Mouse (Mus musculus) kidney, adult 2 months (tissue): ENCODE data around the gene Tmeff1. TPM values are rescaled to one million over a fixed set of nuclear protein-coding genes. Genes with fewer than 3 reads are reported as not detected.

Experiments used
- DNase-seq: peaks from one replicate; pipeline ENCODE4 v3.0.0; 2021
- H3K27ac ChIP-seq: fragments of 200-500 bp; 2 replicates; pipeline ENCODE4 v1.5.1; 2012; ENCODE audit warnings: low read depth, low read length, control low read depth, inconsistent platforms; ENCODE audit not compliant: insufficient read depth
- H3K27me3 ChIP-seq: fragments of 200-500 bp; replicated peaks from 2 replicates; pipeline ENCODE4 v1.6.1; 2012; ENCODE audit warnings: mild to moderate bottlenecking, moderate library complexity, low read length, inconsistent platforms; ENCODE audit not compliant: control insufficient read depth, insufficient read depth
- H3K36me3 ChIP-seq: fragments of 200-500 bp; 2 replicates; pipeline ENCODE4 v1.6.1; 2012; ENCODE audit warnings: mild to moderate bottlenecking, moderate library complexity, low read length, inconsistent platforms; ENCODE audit not compliant: control insufficient read depth, insufficient read depth
- H3K4me1 ChIP-seq: fragments of 200-500 bp; 2 replicates; pipeline ENCODE4 v1.6.1; 2011; ENCODE audit warnings: low read length; ENCODE audit not compliant: control insufficient read depth, insufficient read depth
- H3K4me3 ChIP-seq: fragments of 200-500 bp; 2 replicates; pipeline ENCODE4 v1.5.1; 2011; ENCODE audit warnings: mild to moderate bottlenecking, low read depth, low read length, control low read depth; ENCODE audit not compliant: insufficient read depth
- CTCF ChIP-seq: fragments of 200-500 bp; conservative IDR thresholded peaks from 2 replicates; pipeline ENCODE4 v1.5.1; 2011; ENCODE audit warnings: low read depth, mild to moderate bottlenecking, control low read depth, low read length, moderate library complexity, mixed read lengths; ENCODE audit not compliant: insufficient read depth, insufficient read length
- POLR2A ChIP-seq: fragments of 200-500 bp; IDR thresholded peaks from one replicate; pipeline ENCODE4 v1.6.1; 2011; ENCODE audit warnings: low read depth, low read length, control low read depth
- WGBS: fragments of 180-500 bp; shearing (Covaris S2); methylation state at CpG from one replicate; pipeline ENCODE4 v1.1.7; 2018; 5-methylcytosine and 5-hydroxymethylcytosine counted together
- polyA plus RNA-seq: library from polyadenylated mRNA; depleted of rRNA; stranded (reverse); fragments of >200 nt; gene quantifications from 2 replicates; pipeline ENCODE4 v1.2.3, GENCODE M21; 2012

Tmeff1 gene
- polyA plus RNA-seq, 1 experiment: 1.3 TPM

- no peaks in the 10 kb centered on the region; the same call in 1 of the 2 replicates for H3K27me3 ChIP-seq
- H3K4me3 ChIP-seq: no peak overlapping the region
- WGBS: 93% methylated on average over 13 of the region's 13 CpGs
- H3K27ac ChIP-seq: no peak overlapping the region
- TF ChIP-seq CTCF: no peak
- TF ChIP-seq POLR2A: no peak
- no peaks in the 10 kb centered on the region for H3K4me1 ChIP-seq
- no peak for DNase-seq
- H3K36me3 ChIP-seq: no peaks in the 10 kb centered on the region
Observed at GRCm38 (mm10) chr4:48636831-48637230, 51.9 kb downstream of the Tmeff1 start.

- no peak for DNase-seq
- Histone ChIP-seq H3K27ac (no peak overlapping the region), H3K27me3 (no peaks in the 10 kb centered on the region; the same call in 1 of the 2 replicates), H3K4me3 (no peak overlapping the region), H3K36me3 (no peaks in the 10 kb centered on the region), H3K4me1 (no peaks in the 10 kb centered on the region)
- 80% methylated on average over 10 of the region's 10 CpGs for WGBS
- no peak for TF ChIP-seq POLR2A
- TF ChIP-seq CTCF: no peak
Observed at GRCm38 (mm10) chr4:48638132-48638531, 53.2 kb downstream of the Tmeff1 start.

GRCm38 (mm10) chr4:48639503-48639902 lies 54.5 kb downstream of the Tmeff1 start:
- Histone ChIP-seq H3K36me3 (no peaks in the 10 kb centered on the region), H3K4me3 (no peak overlapping the region), H3K4me1 (no peaks in the 10 kb centered on the region), H3K27ac (no peak overlapping the region), H3K27me3 (no peaks in the 10 kb centered on the region)
- no peak for DNase-seq
- 93% methylated on average over 17 of the region's 17 CpGs for WGBS
- TF ChIP-seq CTCF: no peak
- no peak for TF ChIP-seq POLR2A

GRCm38 (mm10) chr4:48643801-48644200 lies 58.8 kb downstream of the Tmeff1 start:
- no peak overlapping the region for H3K4me3 ChIP-seq
- TF ChIP-seq CTCF (no peak), POLR2A (no peak)
- whole genome bisulfite sequencing: 94% methylated on average over 6 of the region's 6 CpGs
- H3K4me1 ChIP-seq: no peaks in the 10 kb centered on the region
- no peak overlapping the region for H3K27ac ChIP-seq
- H3K27me3 ChIP-seq: no peaks in the 10 kb centered on the region
- DNase-seq: no peak
- H3K36me3 ChIP-seq: no peaks in the 10 kb centered on the region

- WGBS: 91% methylated on average over 5 of the region's 5 CpGs
- no peaks in the 10 kb centered on the region for H3K36me3 ChIP-seq
- no peaks in the 10 kb centered on the region for H3K27me3 ChIP-seq
- no peaks in the 10 kb centered on the region for H3K4me1 ChIP-seq
- no peak overlapping the region for H3K4me3 ChIP-seq
- no peak for DNase-seq
- H3K27ac ChIP-seq: no peak overlapping the region
- TF ChIP-seq POLR2A (no peak), CTCF (no peak)
Observed at GRCm38 (mm10) chr4:48646143-48646542, 61.2 kb downstream of the Tmeff1 start.

- H3K27me3 ChIP-seq: no peaks in the 10 kb centered on the region
- DNase-seq: no peak
- TF ChIP-seq CTCF (no peak), POLR2A (no peak)
- H3K4me1 ChIP-seq: no peaks in the 10 kb centered on the region
- H3K4me3 ChIP-seq: no peak overlapping the region
- no peaks in the 10 kb centered on the region for H3K36me3 ChIP-seq
- WGBS: 91% methylated on average over 10 of the region's 10 CpGs
- no peak overlapping the region for H3K27ac ChIP-seq
Observed at GRCm38 (mm10) chr4:48650617-48651360, 65.8 kb downstream of the Tmeff1 start.

- no peak for DNase-seq
- Histone ChIP-seq H3K36me3 (no peaks in the 10 kb centered on the region), H3K4me1 (no peaks in the 10 kb centered on the region), H3K27ac (no peak overlapping the region), H3K27me3 (no peaks in the 10 kb centered on the region), H3K4me3 (no peak overlapping the region)
- 77% methylated on average over 4 of the region's 4 CpGs for WGBS
- no peak for TF ChIP-seq CTCF
Observed at GRCm38 (mm10) chr4:48654118-48654517, 69.1 kb downstream of the Tmeff1 start.
